Mouse (Mus musculus): ENCODE results near the gene Piezo1.

DNA sequence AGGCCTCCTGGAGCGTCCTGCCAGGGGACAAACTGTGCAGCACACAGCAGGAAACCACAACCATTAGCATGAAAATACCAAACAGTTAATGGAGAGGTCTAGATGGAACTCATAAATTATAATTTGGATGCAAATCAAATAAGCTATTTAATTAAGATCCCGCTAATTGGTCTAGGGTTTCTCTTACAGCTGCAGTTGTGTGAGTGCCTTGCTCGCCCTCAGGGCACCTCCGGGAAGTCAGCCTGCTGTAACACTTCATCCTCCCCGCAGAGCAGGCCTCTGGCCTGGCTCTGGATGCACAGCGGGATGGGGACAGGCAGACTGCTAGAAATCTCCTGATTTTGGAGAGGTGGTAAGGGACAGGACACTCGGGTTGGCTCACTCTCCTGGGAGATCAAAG is 35.0 kb upstream of the Piezo1 start:
- TF ChIP-seq POLR2A (IDR thresholded peaks at IDR 0.05; ENCODE audit: insufficient read depth, low read depth, low read length): no peak
- TF ChIP-seq CTCF (IDR thresholded peaks at IDR 0.05): no peak
- TF ChIP-seq EP300 (IDR thresholded peaks at IDR 0.05; ENCODE audit: insufficient read depth, low read depth, low read length): no peak
